Mouse (Mus musculus) heart, embryonic 12.5 days (tissue): ENCODE measurements around the gene Nol10. TPM values are rescaled to one million over a fixed set of nuclear protein-coding genes. Genes with fewer than 3 reads are reported as not detected.

Experiments
- ATAC-seq: fragments of 200-750 bp; cut with Nextera tagmentation; 2 replicates; pipeline ENCODE4 v1.8.0; 2017; ENCODE audit warnings: moderate TSS enrichment, moderate library complexity; ENCODE audit not compliant: insufficient number of reproducible peaks, low FRiP score
- H3K27ac ChIP-seq: fragments of 300-500 bp; sonication (generic); 2 replicates; pipeline ENCODE4 v1.5.1; 2016; ENCODE audit warnings: mild to moderate bottlenecking, moderate library complexity; ENCODE audit not compliant: poor library complexity, severe bottlenecking
- H3K27me3 ChIP-seq: fragments of 300-500 bp; sonication (generic); replicated peaks from 2 replicates; pipeline ENCODE4 v1.6.1; 2016; ENCODE audit warnings: mild to moderate bottlenecking, moderate library complexity
- H3K36me3 ChIP-seq: fragments of 300-500 bp; sonication (generic); 2 replicates; pipeline ENCODE4 v1.6.1; 2016; ENCODE audit warnings: mild to moderate bottlenecking, moderate library complexity
- H3K4me1 ChIP-seq: fragments of 300-500 bp; sonication (generic); replicated peaks from 2 replicates; pipeline ENCODE4 v1.6.1; 2016; ENCODE audit warnings: mild to moderate bottlenecking
- H3K4me2 ChIP-seq: fragments of 300-500 bp; sonication (generic); 2 replicates; pipeline ENCODE4 v1.6.1; 2016; ENCODE audit warnings: mild to moderate bottlenecking, moderate library complexity
- H3K4me3 ChIP-seq: fragments of 300-500 bp; sonication (generic); 2 replicates; pipeline ENCODE4 v1.5.1; 2016; ENCODE audit warnings: mild to moderate bottlenecking
- H3K9ac ChIP-seq: fragments of 300-500 bp; sonication (generic); 2 replicates; pipeline ENCODE4 v1.6.1; 2016; ENCODE audit warnings: mild to moderate bottlenecking, moderate library complexity
- H3K9me3 ChIP-seq: fragments of 300-500 bp; sonication (generic); replicated peaks from 2 replicates; pipeline ENCODE4 v1.6.1; 2016; ENCODE audit warnings: mild to moderate bottlenecking, moderate library complexity
- WGBS: fragments of 180-500 bp; shearing (Covaris S2); methylation state at CpG from one replicate; pipeline ENCODE4 v1.1.7; 2016; 5-methylcytosine and 5-hydroxymethylcytosine counted together
- polyA plus RNA-seq: library from polyadenylated mRNA; unstranded; fragments of >200 nt; fragmentation: Nextera tagmentation; extraction: Ambion mirVana; gene quantifications from 2 replicates; pipeline ENCODE4 v1.2.1, GENCODE M21; 2016

The Nol10 gene
- polyA plus RNA-seq, 1 experiment from 2014 or later: 18.3 TPM

DNA sequence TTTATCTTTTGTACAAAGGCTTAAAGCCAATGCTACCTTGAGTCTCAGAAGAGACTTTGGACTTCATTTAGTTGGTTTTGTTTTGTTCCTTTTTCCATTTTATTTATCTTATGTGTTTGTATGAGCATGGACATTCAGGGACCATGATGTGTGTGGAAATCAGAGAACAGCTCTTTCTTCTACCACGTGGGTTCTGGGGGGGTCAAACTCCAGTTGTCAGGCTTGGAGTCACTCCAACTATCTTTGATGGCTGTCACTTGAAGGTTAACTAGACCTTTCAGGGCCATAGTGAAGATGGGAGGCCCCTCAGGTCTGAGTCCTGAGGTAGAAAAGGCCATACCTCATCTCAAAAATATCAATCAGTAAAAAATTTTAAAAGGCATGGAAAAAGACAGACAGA is 14.8 kb upstream of the Nol10 start:
- Histone ChIP-seq H3K27ac (no peak overlapping the region), H3K4me3 (no peak overlapping the region), H3K9me3 (0 out of 2 replicates have a peak, but pooled peaks cover 6% of the 10 kb centered on the region), H3K9ac (no peak overlapping the region), H3K36me3 (no peaks in the 10 kb centered on the region), H3K27me3 (peaks cover 14% of the 10 kb centered on the region; the same call in 1 of the 2 replicates), H3K4me2 (no peak overlapping the region), H3K4me1 (no peaks in the 10 kb centered on the region)
- WGBS: 27% methylated on average over 1 of the region's 1 CpGs
- ATAC-seq: no peak

- WGBS: 63% methylated on average over 2 of the region's 2 CpGs
- ATAC-seq: 0 out of 2 replicates have a peak, but pooled peaks have one; percentile 33
- H3K4me3 ChIP-seq: no peak overlapping the region
These were observed 9.9 kb upstream of the Nol10 start for GRCm38 (mm10) chr12:17338338-17338737.

DNA sequence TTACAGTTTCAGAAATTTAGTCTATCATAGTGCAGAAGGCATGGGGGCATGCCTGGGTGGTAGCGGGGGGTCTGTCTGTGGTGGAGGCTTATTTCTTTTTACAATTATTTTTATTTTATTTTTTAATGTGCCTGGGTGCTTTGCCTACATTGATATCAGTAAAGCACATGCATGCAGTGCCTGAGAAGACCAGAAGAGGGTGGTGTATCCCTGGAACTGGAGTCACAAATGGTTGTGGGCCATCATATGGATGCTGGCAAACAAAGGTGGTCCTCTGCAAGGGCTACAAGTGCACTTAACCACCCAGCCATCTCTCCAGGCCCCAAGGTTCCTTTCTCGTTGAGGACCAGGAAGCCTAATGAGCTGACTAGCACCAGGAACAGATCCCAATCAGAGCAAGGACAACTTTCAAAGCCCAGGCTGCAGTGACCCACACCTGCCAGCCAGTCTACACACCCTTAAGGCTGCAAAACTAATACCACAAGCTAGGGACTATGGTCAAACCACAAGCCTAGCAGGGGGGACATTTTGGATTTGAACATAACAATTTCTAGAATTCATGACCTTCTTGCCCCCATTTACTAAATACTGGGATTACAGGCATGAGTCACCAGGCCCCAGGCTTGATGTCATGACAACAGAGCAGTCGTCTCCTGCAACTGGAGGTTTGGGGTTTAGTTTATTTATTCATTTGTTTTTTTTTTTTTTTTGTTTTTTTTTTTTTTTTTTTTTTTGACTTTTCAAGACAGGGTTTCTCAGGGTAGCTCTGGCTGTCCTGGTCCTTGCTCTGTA is 8.9 kb upstream of the Nol10 start:
- WGBS: 60% methylated on average over 3 of the region's 3 CpGs
- Histone ChIP-seq H3K27me3 (no peaks in the 10 kb centered on the region), H3K4me3 (no peak overlapping the region), H3K4me2 (no peak overlapping the region), H3K9ac (no peak overlapping the region), H3K4me1 (no peaks in the 10 kb centered on the region), H3K9me3 (peaks cover 9% of the 10 kb centered on the region; the same call in 1 of the 2 replicates), H3K27ac (no peak overlapping the region), H3K36me3 (no peaks in the 10 kb centered on the region)
- ATAC-seq: no peak

More at GRCm38 (mm10) chr12:17338338-17338737, 9.9 kb upstream of the Nol10 start:
- no peak overlapping the region for H3K4me2 ChIP-seq
- peaks cover 9% of the 10 kb centered on the region; the same call in 1 of the 2 replicates for H3K9me3 ChIP-seq
- H3K36me3 ChIP-seq: no peaks in the 10 kb centered on the region
- no peaks in the 10 kb centered on the region for H3K4me1 ChIP-seq
- H3K27me3 ChIP-seq: no peaks in the 10 kb centered on the region
- no peak overlapping the region for H3K9ac ChIP-seq
- no peak overlapping the region for H3K27ac ChIP-seq

DNA sequence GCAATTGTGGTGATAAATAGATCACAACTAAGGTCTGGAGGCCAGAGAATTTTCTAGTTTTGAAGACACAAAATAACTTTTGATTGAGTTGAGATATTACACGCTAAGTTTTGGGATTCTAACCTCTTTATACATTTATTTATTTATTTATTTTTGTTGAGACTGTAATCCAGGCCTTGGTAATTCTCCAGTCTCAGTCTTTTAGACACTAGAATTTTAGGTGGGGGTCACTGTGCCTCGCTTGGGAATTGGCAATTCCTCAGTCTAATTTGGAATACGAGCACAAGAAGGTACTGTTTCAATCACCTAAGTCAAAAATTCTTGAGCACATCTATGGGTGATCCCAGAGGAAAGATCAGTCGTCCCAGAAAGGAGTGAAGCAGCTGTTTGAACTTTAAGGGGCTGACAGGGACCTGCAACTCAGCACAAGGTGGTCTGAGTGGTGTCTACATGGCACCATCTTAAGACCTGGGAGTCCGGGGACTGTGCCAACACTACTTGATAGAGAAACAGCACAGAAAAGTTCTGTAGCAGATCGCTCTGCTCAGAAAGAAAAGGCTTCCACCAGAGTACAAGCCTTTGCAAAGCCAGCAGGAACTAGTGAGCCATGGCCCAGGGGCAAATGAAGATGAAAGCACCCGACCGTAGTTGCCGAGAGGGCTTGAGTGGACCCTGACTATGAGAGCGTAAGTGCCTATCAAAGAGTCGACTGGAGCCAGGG is 771 bp upstream of the Nol10 start:
- 34% methylated on average over 11 of the region's 11 CpGs for WGBS
- H3K27ac ChIP-seq: peak overlapping the region; percentile 2
- no peaks in the 10 kb centered on the region for H3K9me3 ChIP-seq
- H3K4me2 ChIP-seq: peak overlapping the region; percentile 81
- peak overlapping the region; percentile 81 for H3K9ac ChIP-seq
- H3K36me3 ChIP-seq: peaks cover 15% of the 10 kb centered on the region
- H3K27me3 ChIP-seq: no peaks in the 10 kb centered on the region
- ATAC-seq: peak; percentile 63; the same call in 1 of the 2 replicates
- H3K4me1 ChIP-seq: peaks cover 9% of the 10 kb centered on the region
- H3K4me3 ChIP-seq: peak overlapping the region; percentile 89

GRCm38 (mm10) chr12:17350106-17350505 is 1.8 kb downstream of the Nol10 start:
- Histone ChIP-seq H3K4me3 (no peak overlapping the region), H3K4me2 (no peak overlapping the region), H3K9ac (no peak overlapping the region), H3K9me3 (no peaks in the 10 kb centered on the region), H3K27ac (no peak overlapping the region), H3K4me1 (peaks cover 9% of the 10 kb centered on the region), H3K36me3 (peaks cover 39% of the 10 kb centered on the region), H3K27me3 (no peaks in the 10 kb centered on the region)
- no peak for ATAC-seq

DNA sequence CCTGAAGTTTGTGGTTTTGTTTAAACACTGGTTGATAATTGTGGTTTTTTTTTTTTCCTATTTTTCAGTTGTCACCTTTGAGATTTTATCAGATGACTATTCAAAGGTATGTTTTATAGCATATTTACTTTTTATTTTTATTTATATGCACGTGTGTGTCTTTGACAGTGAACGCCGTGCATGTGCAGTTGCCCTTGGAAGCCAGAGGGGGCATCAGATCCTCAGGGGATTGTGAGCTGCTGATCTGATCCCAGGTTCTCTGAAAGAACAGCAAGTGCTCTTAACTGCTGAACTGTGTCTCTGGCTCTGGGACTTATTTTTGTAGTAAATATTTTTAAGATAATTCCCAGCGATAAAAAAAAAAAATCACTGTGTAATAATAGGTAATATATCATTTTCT is 8.6 kb downstream of the Nol10 start:
- Histone ChIP-seq H3K9ac (no peak overlapping the region), H3K36me3 (peaks cover 77% of the 10 kb centered on the region), H3K27me3 (no peaks in the 10 kb centered on the region), H3K27ac (no peak overlapping the region), H3K4me1 (no peaks in the 10 kb centered on the region), H3K4me3 (no peak overlapping the region), H3K9me3 (no peaks in the 10 kb centered on the region), H3K4me2 (no peak overlapping the region)
- ATAC-seq: no peak
- 92% methylated on average over 4 of the region's 4 CpGs for WGBS

DNA sequence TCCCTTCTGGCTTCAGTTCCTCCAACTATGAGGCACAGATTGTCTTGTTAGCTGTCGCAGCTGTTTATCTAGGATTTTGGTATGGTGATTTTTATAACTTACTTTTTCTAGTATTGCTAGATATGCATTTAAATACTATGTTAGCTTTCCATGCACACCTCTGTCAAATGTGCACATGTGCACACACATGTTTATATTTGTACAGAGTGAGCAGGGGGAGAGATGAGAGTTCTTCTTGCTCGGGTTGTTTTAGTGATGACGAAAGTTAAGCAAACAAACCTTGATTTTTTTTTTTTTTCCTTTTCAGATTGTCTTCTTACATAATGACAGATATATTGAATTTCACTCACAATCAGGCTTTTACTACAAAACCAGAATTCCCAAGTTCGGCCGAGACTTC is 9.5 kb downstream of the Nol10 start:
- Histone ChIP-seq H3K36me3 (peaks cover 78% of the 10 kb centered on the region), H3K9me3 (no peaks in the 10 kb centered on the region), H3K9ac (no peak overlapping the region), H3K27me3 (no peaks in the 10 kb centered on the region), H3K4me1 (no peaks in the 10 kb centered on the region), H3K27ac (no peak overlapping the region), H3K4me3 (no peak overlapping the region), H3K4me2 (no peak overlapping the region)
- 86% methylated on average over 5 of the region's 5 CpGs for WGBS
- no peak for ATAC-seq

DNA sequence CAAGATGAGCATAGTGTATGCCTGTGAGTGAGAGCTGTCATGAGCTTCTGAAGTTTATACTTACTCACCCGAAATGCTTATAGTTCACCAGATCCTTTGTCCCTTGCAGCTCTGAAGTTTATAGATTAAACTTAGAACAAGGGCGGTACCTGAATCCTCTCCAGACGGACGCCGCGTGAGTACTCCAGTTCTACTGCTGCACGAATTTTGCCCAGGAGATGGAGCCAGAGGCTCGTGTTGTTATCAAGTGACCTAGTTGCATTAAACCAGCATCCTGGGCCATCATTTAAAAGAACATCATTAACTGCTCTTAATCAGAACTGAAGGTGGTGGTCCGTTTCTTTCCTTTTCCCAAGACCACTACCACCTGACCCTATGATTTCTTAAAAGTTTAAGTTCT is 10.7 kb downstream of the Nol10 start:
- H3K4me2 ChIP-seq: no peak overlapping the region
- WGBS: 85% methylated on average over 9 of the region's 9 CpGs

DNA sequence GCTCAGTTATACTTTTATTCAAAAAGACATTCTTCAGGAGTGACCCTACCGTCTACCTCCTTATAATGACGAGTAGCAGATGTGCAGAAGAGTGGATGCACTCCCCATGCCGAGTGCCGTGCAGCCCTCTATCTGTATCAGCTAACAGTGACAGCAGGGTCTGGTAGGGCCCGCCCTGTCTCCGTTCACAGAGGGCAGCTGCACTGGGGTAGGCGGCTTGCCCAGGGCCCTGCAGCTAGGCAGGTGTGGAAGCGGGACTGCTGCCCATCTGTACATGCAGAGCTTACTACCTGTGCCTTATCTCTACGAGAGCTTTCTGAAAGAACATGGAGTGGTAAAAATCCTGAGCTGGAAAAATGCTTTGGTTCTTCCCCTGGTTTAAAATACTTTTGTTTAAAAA is 11.8 kb downstream of the Nol10 start:
- H3K36me3 ChIP-seq: peaks cover 76% of the 10 kb centered on the region
- no peaks in the 10 kb centered on the region for H3K4me1 ChIP-seq

More for the DNA sequence above, 10.7 kb downstream of the Nol10 start:
- Histone ChIP-seq H3K4me3 (no peak overlapping the region), H3K27me3 (no peaks in the 10 kb centered on the region), H3K9ac (no peak overlapping the region), H3K27ac (no peak overlapping the region), H3K36me3 (peaks cover 77% of the 10 kb centered on the region), H3K9me3 (0 out of 2 replicates have a peak, but pooled peaks cover 2% of the 10 kb centered on the region), H3K4me1 (no peaks in the 10 kb centered on the region)
- ATAC-seq: no peak

GRCm38 (mm10) chr12:17360650-17361049 is 12.4 kb downstream of the Nol10 start:
- Histone ChIP-seq H3K9me3 (0 out of 2 replicates have a peak, but pooled peaks cover 2% of the 10 kb centered on the region), H3K27me3 (no peaks in the 10 kb centered on the region), H3K36me3 (peaks cover 76% of the 10 kb centered on the region), H3K4me3 (no peak overlapping the region), H3K27ac (no peak overlapping the region), H3K4me1 (no peaks in the 10 kb centered on the region), H3K4me2 (no peak overlapping the region), H3K9ac (no peak overlapping the region)
- no peak for ATAC-seq
- 78% methylated on average over 4 of the region's 4 CpGs for WGBS

More for the DNA sequence above, 11.8 kb downstream of the Nol10 start:
- no peak overlapping the region for H3K27ac ChIP-seq
- H3K27me3 ChIP-seq: no peaks in the 10 kb centered on the region
- H3K4me2 ChIP-seq: no peak overlapping the region
- H3K9me3 ChIP-seq: 0 out of 2 replicates have a peak, but pooled peaks cover 2% of the 10 kb centered on the region
- no peak for ATAC-seq
- WGBS: 71% methylated on average over 9 of the region's 9 CpGs
- no peak overlapping the region for H3K4me3 ChIP-seq
- no peak overlapping the region for H3K9ac ChIP-seq

GRCm38 (mm10) chr12:17362316-17362715 is 14.1 kb downstream of the Nol10 start:
- no peaks in the 10 kb centered on the region for H3K4me1 ChIP-seq
- H3K27ac ChIP-seq: no peak overlapping the region
- 0 out of 2 replicates have a peak, but pooled peaks cover 2% of the 10 kb centered on the region for H3K9me3 ChIP-seq
- H3K27me3 ChIP-seq: no peaks in the 10 kb centered on the region
- H3K4me3 ChIP-seq: no peak overlapping the region
- peaks cover 69% of the 10 kb centered on the region for H3K36me3 ChIP-seq
- 86% methylated on average over 5 of the region's 5 CpGs for WGBS
- ATAC-seq: no peak
- H3K4me2 ChIP-seq: no peak overlapping the region
- no peak overlapping the region for H3K9ac ChIP-seq
